Mouse (Mus musculus) lung, adult 2 months (tissue): Measurements from ENCODE around the gene St8sia2.

Experiments
- CTCF ChIP-seq: fragments of 200-500 bp; IDR thresholded peaks from 2 replicates; pipeline ENCODE4 v1.5.1; 2011; ENCODE audit warnings: mild to moderate bottlenecking, low read length, control low read depth; ENCODE audit not compliant: insufficient read depth
- POLR2A ChIP-seq: fragments of 200-500 bp; IDR thresholded peaks from 2 replicates; pipeline ENCODE4 v1.6.1; 2011; ENCODE audit warnings: low read depth, mild to moderate bottlenecking, control low read depth, low read length, borderline replicate concordance; ENCODE audit errors: extremely low read depth

DNA sequence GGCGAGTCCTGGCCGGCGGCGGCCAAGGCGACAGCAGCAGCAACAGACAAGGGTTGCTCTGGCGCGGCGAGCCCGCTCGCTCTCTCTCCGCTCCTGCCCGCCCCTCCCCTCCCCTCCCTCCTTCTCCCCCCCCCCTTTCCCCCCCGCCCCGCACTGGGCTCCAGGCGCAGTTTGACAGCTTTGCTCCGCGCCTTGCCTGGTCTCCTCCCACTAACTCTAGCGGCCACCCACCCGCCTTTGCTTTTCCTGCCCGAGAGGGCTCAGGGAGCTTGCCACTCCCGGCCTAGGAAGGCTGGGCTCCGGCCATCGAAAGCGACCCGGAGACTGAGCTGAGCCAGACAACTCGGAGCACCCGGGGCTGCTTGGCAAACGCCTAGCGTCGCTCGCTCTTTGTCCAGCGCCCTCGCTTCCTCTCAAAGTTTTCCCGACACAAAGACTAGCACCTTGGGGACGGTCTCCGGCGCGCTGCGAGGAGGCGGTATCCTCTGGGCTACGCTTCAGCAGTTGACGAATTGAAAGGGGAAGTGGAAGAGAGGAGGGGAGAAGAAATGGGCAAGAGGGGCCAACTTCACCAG, at the start of gene St8sia2:
- TF ChIP-seq POLR2A (no peak), CTCF (no peak)
